Mouse (Mus musculus): ENCODE results near the gene Plxna2. TPM values are rescaled to one million over a fixed set of nuclear protein-coding genes. Genes with fewer than 3 reads are reported as not detected.

The Plxna2 gene
- total RNA-seq, 2 experiments from 2014 or later = 95.0 to 97.9 TPM

GRCm38 (mm10) chr1:194624411-194624810 lies 6.4 kb downstream of the Plxna2 start:
- intact Hi-C loops (cut with DNase I) = loop anchor here (5.0 to 10.0 kb wide), 5 partner anchors 63 to 927 kb away; no protein-coding TSS in a partner anchor
- Histone ChIP-seq H3K27ac (peak overlapping the region; percentile 54; the same call in 1 of the 2 replicates), H3K4me3 (peak overlapping the region; percentile 97)
- peak; percentile 74 for TF ChIP-seq CTCF (IDR thresholded peaks at IDR 0.05)
- DNase-seq (ENCODE audit: extremely low spot score in 1 of 2, low spot score in 2 of 2) = peak in 1 of 2 experiments; percentile 43

- H3K4me3 ChIP-seq = peak overlapping the region; percentile 17; the same call in 1 of the 2 replicates
- intact Hi-C loops (cut with DNase I) = loop anchor here (5.0 to 10.0 kb wide), 5 partner anchors 62 to 928 kb away; no protein-coding TSS in a partner anchor
- no peak overlapping the region for H3K27ac ChIP-seq
- no peak for TF ChIP-seq CTCF (IDR thresholded peaks at IDR 0.05)
- no peak for DNase-seq (ENCODE audit: extremely low spot score in 1 of 2, low spot score in 2 of 2)
Observed at GRCm38 (mm10) chr1:194624973-194625372, 7.0 kb downstream of the Plxna2 start.

GRCm38 (mm10) chr1:194626109-194626508 lies 8.1 kb downstream of the Plxna2 start:
- no peak for TF ChIP-seq CTCF (IDR thresholded peaks at IDR 0.05)
- no peak for DNase-seq (ENCODE audit: extremely low spot score in 1 of 2, low spot score in 2 of 2)
- Histone ChIP-seq H3K4me3 (no peak overlapping the region), H3K27ac (no peak overlapping the region; the same call in 1 of the 2 replicates)
- intact Hi-C loops (cut with DNase I) = loop anchor here (10.0 kb wide), 1 partner anchor 349 kb away; no protein-coding TSS in a partner anchor

- intact Hi-C loops (cut with DNase I) = loop anchor here (10.0 kb wide), 1 partner anchor 348 kb away; no protein-coding TSS in a partner anchor
- Histone ChIP-seq H3K4me3 (no peak overlapping the region), H3K27ac (no peak overlapping the region)
- no peak for DNase-seq (ENCODE audit: extremely low spot score in 1 of 2, low spot score in 2 of 2)
- no peak for TF ChIP-seq CTCF (IDR thresholded peaks at IDR 0.05)
Observed at GRCm38 (mm10) chr1:194627286-194627685, 9.3 kb downstream of the Plxna2 start.

- no peak for DNase-seq (ENCODE audit: extremely low spot score in 1 of 2, low spot score in 2 of 2)
- Histone ChIP-seq H3K27ac (no peak overlapping the region), H3K4me3 (no peak overlapping the region)
- TF ChIP-seq CTCF (IDR thresholded peaks at IDR 0.05) = no peak
- intact Hi-C loops (cut with DNase I) = loop anchor here (10.0 kb wide), 1 partner anchor 346 kb away; no protein-coding TSS in a partner anchor
Observed at GRCm38 (mm10) chr1:194629135-194629689, 11.2 kb downstream of the Plxna2 start.

GRCm38 (mm10) chr1:194630498-194631056 lies 12.6 kb downstream of the Plxna2 start:
- intact Hi-C loops (cut with DNase I) = no loop called here
- H3K4me3 ChIP-seq = no peak overlapping the region
- 0 out of 2 replicates have a peak overlapping the region, but pooled peaks have one; percentile 10 for H3K27ac ChIP-seq
- no peak for DNase-seq (ENCODE audit: extremely low spot score in 1 of 2, low spot score in 2 of 2)
- no peak for TF ChIP-seq CTCF (IDR thresholded peaks at IDR 0.05)

GRCm38 (mm10) chr1:194631574-194631973 lies 13.6 kb downstream of the Plxna2 start:
- intact Hi-C loops (cut with DNase I) = no loop called here
- no peak overlapping the region for H3K4me3 ChIP-seq
- no peak for TF ChIP-seq CTCF (IDR thresholded peaks at IDR 0.05)
- no peak overlapping the region for H3K27ac ChIP-seq
- DNase-seq (ENCODE audit: extremely low spot score in 1 of 2, low spot score in 2 of 2) = no peak

GRCm38 (mm10) chr1:194632029-194632428 lies 14.0 kb downstream of the Plxna2 start:
- no peak overlapping the region for H3K4me3 ChIP-seq
- no peak for TF ChIP-seq CTCF (IDR thresholded peaks at IDR 0.05)
- intact Hi-C loops (cut with DNase I) = no loop called here
- no peak overlapping the region for H3K27ac ChIP-seq
- DNase-seq (ENCODE audit: extremely low spot score in 1 of 2, low spot score in 2 of 2) = no peak

- TF ChIP-seq CTCF (IDR thresholded peaks at IDR 0.05) = no peak
- intact Hi-C loops (cut with DNase I) = no loop called here
Observed at GRCm38 (mm10) chr1:194635411-194635810, 17.4 kb downstream of the Plxna2 start.

GRCm38 (mm10) chr1:194635942-194636341 lies 17.9 kb downstream of the Plxna2 start:
- no peak for TF ChIP-seq CTCF (IDR thresholded peaks at IDR 0.05)
- intact Hi-C loops (cut with DNase I) = no loop called here
- no peak for DNase-seq (ENCODE audit: extremely low spot score in 1 of 2, low spot score in 2 of 2)

More at GRCm38 (mm10) chr1:194635411-194635810, 17.4 kb downstream of the Plxna2 start:
- Histone ChIP-seq H3K4me3 (no peak overlapping the region), H3K27ac (no peak overlapping the region)
- DNase-seq (ENCODE audit: extremely low spot score in 1 of 2, low spot score in 2 of 2) = no peak

GRCm38 (mm10) chr1:194637391-194638304 lies 19.6 kb downstream of the Plxna2 start:
- no peak overlapping the region for H3K27ac ChIP-seq
- intact Hi-C loops (cut with DNase I) = no loop called here

More at GRCm38 (mm10) chr1:194635942-194636341, 17.9 kb downstream of the Plxna2 start:
- H3K4me3 ChIP-seq = no peak overlapping the region
- H3K27ac ChIP-seq = no peak overlapping the region

More at GRCm38 (mm10) chr1:194637391-194638304, 19.6 kb downstream of the Plxna2 start:
- no peak overlapping the region for H3K4me3 ChIP-seq
- no peak for TF ChIP-seq CTCF (IDR thresholded peaks at IDR 0.05)
- DNase-seq (ENCODE audit: extremely low spot score in 1 of 2, low spot score in 2 of 2) = no peak
